Mouse (Mus musculus): ENCODE data around the gene Prdm11. TPM values are rescaled to one million over a fixed set of nuclear protein-coding genes. Genes with fewer than 3 reads are reported as not detected.
A peak's percentile ranks its signal among the peaks of the same experiment; 100 is the strongest.

The Prdm11 gene
- total and polyA plus RNA-seq, 3 experiments: 33.8 to 122 (median 87.1) TPM

- H3K4me1 ChIP-seq (ENCODE audit: insufficient read depth, low read depth, low read length): peaks cover 3% of the 10 kb centered on the region; the same call in 1 of the 2 replicates
- H3K9me3 ChIP-seq (replicated peaks): no peaks in the 10 kb centered on the region
- TF ChIP-seq TAL1 (conservative IDR thresholded peaks at IDR 0.05; ENCODE audit: low read depth, low read length): no peak
- TF ChIP-seq CTCF (IDR thresholded peaks at IDR 0.05; ENCODE audit: low read depth, low read length): peak; percentile 92
- DNase-seq (ENCODE audit: low spot score) (peak; percentile 55), ATAC-seq (ENCODE audit: extremely low read depth, insufficient number of reproducible peaks, low FRiP score, poor library complexity, severe bottlenecking) (no peak)
- H3K4me3 ChIP-seq (ENCODE audit: low read depth, low read length): no peak overlapping the region
- H3K36me3 ChIP-seq (replicated peaks): no peaks in the 10 kb centered on the region
- H3K27me3 ChIP-seq (ENCODE audit: insufficient read depth, low read length): peaks cover 13% of the 10 kb centered on the region; the same call in 1 of the 2 replicates
These were observed 30.0 kb upstream of the Prdm11 start for GRCm38 (mm10) chr2:93075738-93076577.

- H3K36me3 ChIP-seq (replicated peaks): no peaks in the 10 kb centered on the region
- no peaks in the 10 kb centered on the region for H3K9me3 ChIP-seq (replicated peaks)
- H3K4me1 ChIP-seq (ENCODE audit: insufficient read depth, low read depth, low read length): peaks cover 3% of the 10 kb centered on the region; the same call in 1 of the 2 replicates
- peaks cover 30% of the 10 kb centered on the region for H3K27me3 ChIP-seq (ENCODE audit: insufficient read depth, low read length)
- TF ChIP-seq TAL1 (conservative IDR thresholded peaks at IDR 0.05; ENCODE audit: low read depth, low read length) (no peak), POLR2AphosphoS5 (IDR thresholded peaks at IDR 0.05; ENCODE audit: insufficient replicate concordance, low read depth, low read length) (no peak), GATA1 (IDR thresholded peaks at IDR 0.05; ENCODE audit: borderline replicate concordance, low read length) (no peak), GATA2 (IDR thresholded peaks at IDR 0.05; ENCODE audit: borderline replicate concordance, low read depth, low read length) (no peak), CTCF (IDR thresholded peaks at IDR 0.05; ENCODE audit: low read depth, low read length) (no peak)
- H3K4me3 ChIP-seq (ENCODE audit: low read depth, low read length): no peak overlapping the region
- no peak for ATAC-seq (ENCODE audit: extremely low read depth, insufficient number of reproducible peaks, low FRiP score, poor library complexity, severe bottlenecking)
- peak; percentile 57 for DNase-seq (ENCODE audit: low spot score)
These were observed 25.7 kb upstream of the Prdm11 start for GRCm38 (mm10) chr2:93071656-93072055.

- Histone ChIP-seq H3K36me3 (replicated peaks) (no peaks in the 10 kb centered on the region), H3K9me3 (replicated peaks) (no peaks in the 10 kb centered on the region), H3K4me1 (ENCODE audit: insufficient read depth, low read depth, low read length) (no peaks in the 10 kb centered on the region), H3K4me3 (ENCODE audit: low read depth, low read length) (no peak overlapping the region), H3K27me3 (ENCODE audit: insufficient read depth, low read length) (peaks cover 40% of the 10 kb centered on the region)
- DNase-seq (ENCODE audit: low spot score) (no peak), ATAC-seq (ENCODE audit: extremely low read depth, insufficient number of reproducible peaks, low FRiP score, poor library complexity, severe bottlenecking) (no peak)
- TF ChIP-seq POLR2AphosphoS5 (IDR thresholded peaks at IDR 0.05; ENCODE audit: insufficient replicate concordance, low read depth, low read length) (no peak), GATA1 (IDR thresholded peaks at IDR 0.05; ENCODE audit: borderline replicate concordance, low read length) (no peak), GATA2 (IDR thresholded peaks at IDR 0.05; ENCODE audit: borderline replicate concordance, low read depth, low read length) (no peak), CTCF (IDR thresholded peaks at IDR 0.05; ENCODE audit: low read depth, low read length) (no peak), TAL1 (conservative IDR thresholded peaks at IDR 0.05; ENCODE audit: low read depth, low read length) (no peak)
These were observed 23.0 kb upstream of the Prdm11 start for GRCm38 (mm10) chr2:93068942-93069341.

GRCm38 (mm10) chr2:93063347-93063746 is 17.4 kb upstream of the Prdm11 start:
- DNase-seq (ENCODE audit: low spot score) (no peak), ATAC-seq (ENCODE audit: extremely low read depth, insufficient number of reproducible peaks, low FRiP score, poor library complexity, severe bottlenecking) (no peak)
- Histone ChIP-seq H3K27me3 (ENCODE audit: insufficient read depth, low read length) (peaks cover 34% of the 10 kb centered on the region), H3K4me3 (ENCODE audit: low read depth, low read length) (no peak overlapping the region), H3K4me1 (ENCODE audit: insufficient read depth, low read depth, low read length) (peaks cover 2% of the 10 kb centered on the region; the same call in 1 of the 2 replicates), H3K9me3 (replicated peaks) (no peaks in the 10 kb centered on the region), H3K36me3 (replicated peaks) (no peaks in the 10 kb centered on the region)
- TF ChIP-seq GATA2 (IDR thresholded peaks at IDR 0.05; ENCODE audit: borderline replicate concordance, low read depth, low read length) (no peak), TAL1 (conservative IDR thresholded peaks at IDR 0.05; ENCODE audit: low read depth, low read length) (no peak), CTCF (IDR thresholded peaks at IDR 0.05; ENCODE audit: low read depth, low read length) (peak; percentile 45; the same call in 1 of the 2 replicates), POLR2AphosphoS5 (IDR thresholded peaks at IDR 0.05; ENCODE audit: insufficient replicate concordance, low read depth, low read length) (no peak), GATA1 (IDR thresholded peaks at IDR 0.05; ENCODE audit: borderline replicate concordance, low read length) (no peak)

GRCm38 (mm10) chr2:93051873-93052272 is 5.9 kb upstream of the Prdm11 start:
- peaks cover 23% of the 10 kb centered on the region for H3K4me1 ChIP-seq (ENCODE audit: insufficient read depth, low read depth, low read length)
- H3K4me3 ChIP-seq (ENCODE audit: low read depth, low read length): no peak overlapping the region
- peaks cover 13% of the 10 kb centered on the region for H3K9me3 ChIP-seq (replicated peaks)
- TF ChIP-seq POLR2AphosphoS5 (IDR thresholded peaks at IDR 0.05; ENCODE audit: insufficient replicate concordance, low read depth, low read length): no peak
- no peak for TF ChIP-seq GATA1 (IDR thresholded peaks at IDR 0.05; ENCODE audit: borderline replicate concordance, low read length)
- TF ChIP-seq GATA2 (IDR thresholded peaks at IDR 0.05; ENCODE audit: borderline replicate concordance, low read depth, low read length): no peak
- TF ChIP-seq TAL1 (conservative IDR thresholded peaks at IDR 0.05; ENCODE audit: low read depth, low read length): no peak
- TF ChIP-seq CTCF (IDR thresholded peaks at IDR 0.05; ENCODE audit: low read depth, low read length): no peak
- ATAC-seq (ENCODE audit: extremely low read depth, insufficient number of reproducible peaks, low FRiP score, poor library complexity, severe bottlenecking) (no peak), DNase-seq (ENCODE audit: low spot score) (no peak)
- no peaks in the 10 kb centered on the region for H3K36me3 ChIP-seq (replicated peaks)
- H3K27me3 ChIP-seq (ENCODE audit: insufficient read depth, low read length): peaks cover 32% of the 10 kb centered on the region

GRCm38 (mm10) chr2:93048601-93049323 is 2.8 kb upstream of the Prdm11 start:
- ATAC-seq (ENCODE audit: extremely low read depth, insufficient number of reproducible peaks, low FRiP score, poor library complexity, severe bottlenecking): no peak
- peaks cover 2% of the 10 kb centered on the region for H3K36me3 ChIP-seq (replicated peaks)
- no peak for DNase-seq (ENCODE audit: low spot score)
- peaks cover 2% of the 10 kb centered on the region; the same call in 1 of the 2 replicates for H3K9me3 ChIP-seq (replicated peaks)
- H3K4me1 ChIP-seq (ENCODE audit: insufficient read depth, low read depth, low read length): peaks cover 44% of the 10 kb centered on the region
- H3K4me3 ChIP-seq (ENCODE audit: low read depth, low read length): no peak overlapping the region
- TF ChIP-seq CTCF (IDR thresholded peaks at IDR 0.05; ENCODE audit: low read depth, low read length) (no peak), TAL1 (conservative IDR thresholded peaks at IDR 0.05; ENCODE audit: low read depth, low read length) (no peak), GATA2 (IDR thresholded peaks at IDR 0.05; ENCODE audit: borderline replicate concordance, low read depth, low read length) (no peak), GATA1 (IDR thresholded peaks at IDR 0.05; ENCODE audit: borderline replicate concordance, low read length) (no peak), POLR2AphosphoS5 (IDR thresholded peaks at IDR 0.05; ENCODE audit: insufficient replicate concordance, low read depth, low read length) (no peak)
- peaks cover 25% of the 10 kb centered on the region for H3K27me3 ChIP-seq (ENCODE audit: insufficient read depth, low read length)

All from G1E (cell line).